Mouse (Mus musculus) small intestine, adult 2 months (tissue): Measurements from ENCODE around the gene Atp13a1. TPM values are rescaled to one million over a fixed set of nuclear protein-coding genes. Genes with fewer than 3 reads are reported as not detected.

Experiments used
- H3K27ac ChIP-seq: fragments of 200-500 bp; 2 replicates; pipeline ENCODE4 v1.5.1; 2012; ENCODE audit warnings: low read depth, low read length, control low read depth, inconsistent platforms; ENCODE audit not compliant: insufficient read depth
- H3K27me3 ChIP-seq: fragments of 200-500 bp; 2 replicates; pipeline ENCODE4 v1.6.1; 2012; ENCODE audit warnings: mild to moderate bottlenecking, moderate library complexity, low read length, inconsistent platforms; ENCODE audit not compliant: control insufficient read depth, insufficient read depth
- H3K36me3 ChIP-seq: fragments of 200-500 bp; 2 replicates; pipeline ENCODE4 v1.6.1; 2012; ENCODE audit warnings: mild to moderate bottlenecking, low read length, control low read depth, inconsistent platforms; ENCODE audit not compliant: control insufficient read depth, insufficient read depth
- H3K4me1 ChIP-seq: fragments of 200-500 bp; 2 replicates; pipeline ENCODE4 v1.6.1; 2012; ENCODE audit warnings: low read length, inconsistent platforms, mixed read lengths; ENCODE audit not compliant: control insufficient read depth, insufficient read depth, insufficient read length
- H3K4me3 ChIP-seq: fragments of 200-500 bp; 2 replicates; pipeline ENCODE4 v1.5.1; 2012; ENCODE audit warnings: low read depth, mild to moderate bottlenecking, control low read depth, inconsistent platforms, low read length, moderate library complexity
- CTCF ChIP-seq: fragments of 200-500 bp; IDR thresholded peaks from 2 replicates; pipeline ENCODE4 v1.5.1; 2012; ENCODE audit warnings: low read depth, mild to moderate bottlenecking, control low read depth, inconsistent platforms, low read length, moderate library complexity, mixed read lengths; ENCODE audit not compliant: insufficient replicate concordance, insufficient read length; ENCODE audit errors: extremely low read depth
- POLR2A ChIP-seq: fragments of 200-500 bp; IDR thresholded peaks from 2 replicates; pipeline ENCODE4 v1.6.1; 2012; ENCODE audit warnings: low read depth, mild to moderate bottlenecking, control low read depth, inconsistent platforms, low read length, moderate library complexity
- WGBS: fragments of 180-500 bp; shearing (Covaris S2); methylation state at CpG from one replicate; pipeline ENCODE4 v1.1.7; 2018; 5-methylcytosine and 5-hydroxymethylcytosine counted together
- polyA plus RNA-seq: library from polyadenylated mRNA; depleted of rRNA; stranded (reverse); fragments of >200 nt; gene quantifications from 2 replicates; pipeline ENCODE4 v1.2.3, GENCODE M21; 2012; rRNA removed

Atp13a1 gene
- polyA plus RNA-seq, 1 experiment, result 102 TPM

DNA sequence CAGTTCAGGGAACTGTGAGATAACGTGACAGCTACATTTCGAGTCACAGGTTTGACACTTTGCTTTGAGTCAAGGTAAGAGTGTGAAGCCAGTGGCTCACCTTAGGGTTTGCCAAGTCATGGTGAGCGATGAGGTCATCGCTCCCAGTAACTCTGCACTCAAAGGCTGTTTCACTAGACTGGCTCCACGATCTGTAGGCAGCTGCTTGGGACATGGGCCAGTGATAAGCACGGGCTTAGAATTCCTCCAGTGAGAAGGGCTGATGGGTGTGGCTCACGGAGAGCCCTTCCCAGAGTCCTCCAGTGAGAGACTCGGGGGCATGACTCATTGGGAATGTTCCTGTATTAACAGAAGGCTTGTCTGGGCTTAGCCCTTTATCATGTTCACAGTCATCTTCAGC, 58.0 kb downstream of the Atp13a1 start:
- 28% methylated on average over 8 of the region's 8 CpGs for WGBS
- TF ChIP-seq POLR2A, result no peak
- TF ChIP-seq CTCF, result no peak
- Histone ChIP-seq H3K4me1 (peaks cover 5% of the 10 kb centered on the region; the same call in 1 of the 2 replicates), H3K27me3 (no peaks in the 10 kb centered on the region), H3K27ac (no peak overlapping the region), H3K36me3 (no peaks in the 10 kb centered on the region), H3K4me3 (no peak overlapping the region)

- H3K4me3 ChIP-seq, result no peak overlapping the region
- WGBS, result 34% methylated on average over 3 of the region's 3 CpGs
- no peak overlapping the region for H3K27ac ChIP-seq
- no peaks in the 10 kb centered on the region for H3K27me3 ChIP-seq
- H3K36me3 ChIP-seq, result no peaks in the 10 kb centered on the region
- H3K4me1 ChIP-seq, result peaks cover 5% of the 10 kb centered on the region; the same call in 1 of the 2 replicates
- no peak for TF ChIP-seq POLR2A
- TF ChIP-seq CTCF, result 0 out of 2 replicates have a peak, but pooled peaks have one; percentile 39
Measured at GRCm38 (mm10) chr8:69849899-69850298, 58.9 kb downstream of the Atp13a1 start.

DNA sequence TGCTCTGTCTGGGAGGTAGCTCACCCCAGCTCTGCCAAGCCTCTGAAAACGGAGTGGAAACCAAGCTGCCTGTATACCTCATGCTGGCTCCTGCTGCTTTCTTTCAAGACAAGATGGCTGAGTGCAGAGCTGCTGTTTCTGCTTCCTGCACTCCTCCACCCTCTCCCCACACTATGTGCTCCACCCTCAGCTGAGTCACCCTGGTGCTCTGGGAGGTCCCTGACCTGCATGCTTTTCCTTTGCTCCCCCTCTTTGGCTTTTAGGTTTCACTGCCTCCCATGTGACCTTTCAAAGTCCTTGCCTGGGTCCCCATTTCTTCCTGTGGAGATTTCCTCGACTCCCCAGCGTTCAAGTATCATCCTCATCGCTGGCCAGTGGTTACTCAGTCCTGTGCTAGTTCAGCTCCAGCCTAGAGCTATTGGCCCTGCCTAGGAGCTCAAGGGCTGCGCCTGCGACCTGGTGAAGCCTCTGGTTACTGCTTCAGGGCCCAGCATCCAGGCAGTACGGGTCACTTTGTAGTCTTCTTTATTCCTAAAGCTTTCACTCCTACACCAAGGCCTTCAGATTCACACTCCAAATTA, 60.1 kb downstream of the Atp13a1 start:
- H3K4me3 ChIP-seq, result no peak overlapping the region
- WGBS, result 76% methylated on average over 7 of the region's 7 CpGs

GRCm38 (mm10) chr8:69853869-69854268, 62.9 kb downstream of the Atp13a1 start:
- 90% methylated on average over 10 of the region's 10 CpGs for WGBS
- no peak overlapping the region for H3K4me3 ChIP-seq
- TF ChIP-seq POLR2A (no peak), CTCF (no peak)

More for the DNA sequence above, 60.1 kb downstream of the Atp13a1 start:
- Histone ChIP-seq H3K27ac (no peak overlapping the region), H3K36me3 (no peaks in the 10 kb centered on the region), H3K27me3 (no peaks in the 10 kb centered on the region), H3K4me1 (peaks cover 5% of the 10 kb centered on the region; the same call in 1 of the 2 replicates)
- TF ChIP-seq POLR2A, result no peak
- TF ChIP-seq CTCF, result no peak

More at GRCm38 (mm10) chr8:69853869-69854268, 62.9 kb downstream of the Atp13a1 start:
- H3K27ac ChIP-seq, result no peak overlapping the region
- peaks cover 5% of the 10 kb centered on the region; the same call in 1 of the 2 replicates for H3K4me1 ChIP-seq
- H3K36me3 ChIP-seq, result no peaks in the 10 kb centered on the region
- no peaks in the 10 kb centered on the region for H3K27me3 ChIP-seq

Other genes starting within 250 kb of the Atp13a1 start
- gene Zfp868, start 165.6 kb upstream of the Atp13a1 start, polyA plus RNA-seq, result 1.4 and 3.4 TPM in 2 replicates
- 0.10 and 0.18 TPM in 2 replicates for gene Zfp964, start 136.7 kb upstream of the Atp13a1 start, polyA plus RNA-seq
- 0.33 and 0.38 TPM in 2 replicates for gene Zfp869, start 80.4 kb upstream of the Atp13a1 start, polyA plus RNA-seq
- 0.41 and 1.9 TPM in 2 replicates for gene Zfp963, start 41.2 kb upstream of the Atp13a1 start, polyA plus RNA-seq
- not detected in 2 replicates for gene Gm20422, start 16.3 kb upstream of the Atp13a1 start, polyA plus RNA-seq
- 2.2 and 3.7 TPM in 2 replicates for gene Zfp866, start within 50 bp of the Atp13a1 start, polyA plus RNA-seq
- 36.8 and 58.3 TPM in 2 replicates for gene Gmip, start 17.5 kb downstream of the Atp13a1 start, polyA plus RNA-seq
- gene Lpar2, start 31.3 kb downstream of the Atp13a1 start, polyA plus RNA-seq, result 2.0 and 2.2 TPM in 2 replicates
- gene Pbx4, start 41.3 kb downstream of the Atp13a1 start, polyA plus RNA-seq, result 2.1 and 9.1 TPM in 2 replicates
- 0.03 and 0.20 TPM in 2 replicates for gene Cilp2, start 96.5 kb downstream of the Atp13a1 start, polyA plus RNA-seq
- gene Tssk6, start 111.0 kb downstream of the Atp13a1 start, polyA plus RNA-seq, result 0.98 and 1.9 TPM in 2 replicates
- 88.6 and 149 TPM in 2 replicates for gene Ndufa13, start 111.4 kb downstream of the Atp13a1 start, polyA plus RNA-seq
- gene Yjefn3, start 111.5 kb downstream of the Atp13a1 start, polyA plus RNA-seq, result 4.6 and 4.8 TPM in 2 replicates
- 46.0 and 101 TPM in 2 replicates for gene Gatad2a, start 205.2 kb downstream of the Atp13a1 start, polyA plus RNA-seq